Mouse (Mus musculus) heart, embryonic 14.5 days (tissue): ENCODE results near the gene Plpp3. TPM values are rescaled to one million over a fixed set of nuclear protein-coding genes. Genes with fewer than 3 reads are reported as not detected.

Source experiments
- ATAC-seq: fragments of 200-750 bp; cut with Nextera tagmentation; 2 replicates; pipeline ENCODE4 v1.8.0; 2017; ENCODE audit warnings: low read depth, moderate TSS enrichment; ENCODE audit not compliant: insufficient number of reproducible peaks, insufficient read depth, low FRiP score
- H3K27ac ChIP-seq, 2 experiments: fragments of 200-500 bp in 1 of 2; fragments of 300-500 bp in 1 of 2; sonication (generic) in 1 of 2; replicated peaks in 1 of 2; 2 replicates each; pipeline ENCODE4 v1.5.1; 2012 to 2014; ENCODE audit warnings: low read depth in 2 of 2, low read length in 2 of 2, control low read depth in 1 of 2, mild to moderate bottlenecking in 1 of 2, mixed read lengths in 1 of 2; ENCODE audit not compliant: control insufficient read depth in 1 of 2, insufficient read depth in 1 of 2
- H3K27me3 ChIP-seq: fragments of 300-500 bp; sonication (generic); 2 replicates; pipeline ENCODE4 v1.6.1; 2014; ENCODE audit warnings: mild to moderate bottlenecking, low read length, control low read depth; ENCODE audit not compliant: control insufficient read depth, insufficient read depth
- H3K36me3 ChIP-seq: fragments of 300-500 bp; sonication (generic); 2 replicates; pipeline ENCODE4 v1.6.1; 2014; ENCODE audit warnings: mild to moderate bottlenecking, control low read depth, low read length, mixed read lengths; ENCODE audit not compliant: control insufficient read depth, insufficient read depth
- H3K4me1 ChIP-seq, 2 experiments: fragments of 200-500 bp in 1 of 2; fragments of 300-500 bp in 1 of 2; sonication (generic) in 1 of 2; 2 replicates each; pipeline ENCODE4 v1.6.1; 2012 to 2014; ENCODE audit warnings: low read length in 2 of 2, control low read depth in 1 of 2, mixed read lengths in 1 of 2; ENCODE audit not compliant: control insufficient read depth in 2 of 2, insufficient read depth in 2 of 2
- H3K4me2 ChIP-seq: fragments of 300-500 bp; sonication (generic); 2 replicates; pipeline ENCODE4 v1.6.1; 2014; ENCODE audit warnings: mild to moderate bottlenecking, low read length
- H3K4me3 ChIP-seq, 2 experiments: fragments of 200-500 bp in 1 of 2; fragments of 300-500 bp in 1 of 2; sonication (generic) in 1 of 2; 2 replicates each; pipeline ENCODE4 v1.5.1; 2012 to 2014; ENCODE audit warnings: low read length in 2 of 2, mild to moderate bottlenecking in 2 of 2, control low read depth in 1 of 2, low read depth in 1 of 2, moderate library complexity in 1 of 2; ENCODE audit not compliant: control insufficient read depth in 1 of 2, insufficient read depth in 1 of 2
- H3K9ac ChIP-seq: fragments of 300-500 bp; sonication (generic); 2 replicates; pipeline ENCODE4 v1.6.1; 2014; ENCODE audit warnings: mild to moderate bottlenecking, low read length
- H3K9me3 ChIP-seq: fragments of 300-500 bp; sonication (generic); 2 replicates; pipeline ENCODE4 v1.6.1; 2016; ENCODE audit warnings: low read length, control low read depth; ENCODE audit not compliant: control insufficient read depth
- WGBS: fragments of 180-500 bp; shearing (Covaris S2); extraction: QIAGEN DNeasy Blood & Tissue Kit; methylation state at CpG from one replicate; pipeline ENCODE4 v1.1.7; 2014; 5-methylcytosine and 5-hydroxymethylcytosine counted together
- polyA plus RNA-seq: library from polyadenylated mRNA; unstranded; fragments of >200 nt; fragmentation: Nextera tagmentation; extraction: Ambion mirVana; gene quantifications from 2 replicates; pipeline ENCODE4 v1.2.1, GENCODE M21; 2014

Gene Plpp3
- polyA plus RNA-seq, 1 experiment from 2014 or later: 32.8 TPM

DNA sequence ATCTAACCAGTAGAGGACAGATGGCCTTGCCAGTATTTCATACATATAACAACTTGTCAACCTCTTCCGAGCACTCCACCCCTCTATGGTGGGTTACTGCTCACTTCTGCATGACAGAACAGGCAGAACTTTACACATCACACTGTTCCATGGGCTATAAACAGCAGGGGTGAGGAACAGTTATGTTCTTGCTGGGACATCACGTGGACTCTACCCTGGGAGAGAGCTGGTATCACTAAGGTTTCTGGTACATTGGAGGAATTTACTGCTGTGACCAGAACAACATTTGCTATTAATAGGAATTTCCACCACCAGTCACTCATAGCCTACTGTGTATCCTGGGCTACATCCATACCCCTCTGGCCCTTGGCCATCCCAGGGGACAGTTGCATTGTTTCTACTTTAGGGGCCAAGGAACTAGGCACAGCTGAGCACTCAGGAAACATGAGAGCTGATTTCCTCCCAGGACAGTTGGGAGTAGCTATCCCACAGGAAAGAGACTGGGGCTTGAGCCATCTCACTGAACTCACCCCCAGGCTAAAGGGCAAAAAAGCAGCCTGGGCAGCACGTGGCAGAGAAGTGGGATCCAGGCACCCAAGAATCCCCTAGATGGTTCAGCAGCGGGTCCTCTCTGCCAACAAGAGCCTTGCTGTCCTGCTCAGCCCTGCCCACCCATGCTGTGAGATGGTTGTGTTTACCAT, 23.6 kb upstream of the Plpp3 start:
- peaks cover 0 to 7% of the 10 kb centered on the region in 2 experiments; a peak in 2 of 4 replicates for H3K4me1 ChIP-seq
- no peak overlapping the region for H3K4me2 ChIP-seq
- H3K4me3 ChIP-seq: no peak overlapping the region
- 65% methylated on average over 4 of the region's 4 CpGs for WGBS
- H3K27ac ChIP-seq: 0 out of 4 replicates have a peak overlapping the region, but pooled peaks of 1 of the 2 experiments have one; percentile 7
- no peak overlapping the region for H3K9ac ChIP-seq
- H3K27me3 ChIP-seq: no peaks in the 10 kb centered on the region
- no peaks in the 10 kb centered on the region for H3K9me3 ChIP-seq
- no peaks in the 10 kb centered on the region for H3K36me3 ChIP-seq
- 0 out of 2 replicates have a peak, but pooled peaks have one; percentile 54 for ATAC-seq

DNA sequence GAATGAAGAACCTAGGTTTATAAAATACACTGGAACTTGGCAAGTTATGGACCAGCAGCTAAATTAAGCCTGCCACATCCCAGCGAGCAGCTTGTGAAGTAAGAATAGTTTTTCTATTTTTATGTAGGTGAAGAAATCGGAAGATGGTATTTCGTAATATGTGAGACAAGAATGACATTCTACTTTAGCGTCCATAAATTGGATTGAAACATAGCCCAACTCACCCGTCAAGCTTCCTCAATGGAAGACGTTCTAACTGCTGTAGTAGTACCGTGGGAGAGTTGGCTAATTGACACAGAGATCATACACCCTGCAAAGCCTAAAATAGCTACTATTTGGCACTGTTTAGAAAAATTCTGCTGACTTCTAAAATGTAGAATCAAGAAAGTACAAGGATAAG, 7.7 kb upstream of the Plpp3 start:
- H3K4me3 ChIP-seq: no peak overlapping the region
- no peak overlapping the region for H3K9ac ChIP-seq
- ATAC-seq: no peak
- no peak overlapping the region for H3K27ac ChIP-seq
- H3K27me3 ChIP-seq: no peaks in the 10 kb centered on the region; the same call in 1 of the 2 replicates
- peaks cover 6% of the 10 kb centered on the region; the same call in 1 of the 2 replicates for H3K9me3 ChIP-seq
- H3K4me1 ChIP-seq: no peaks in the 10 kb centered on the region
- H3K4me2 ChIP-seq: no peak overlapping the region
- H3K36me3 ChIP-seq: no peaks in the 10 kb centered on the region
- WGBS: 83% methylated on average over 7 of the region's 7 CpGs

DNA sequence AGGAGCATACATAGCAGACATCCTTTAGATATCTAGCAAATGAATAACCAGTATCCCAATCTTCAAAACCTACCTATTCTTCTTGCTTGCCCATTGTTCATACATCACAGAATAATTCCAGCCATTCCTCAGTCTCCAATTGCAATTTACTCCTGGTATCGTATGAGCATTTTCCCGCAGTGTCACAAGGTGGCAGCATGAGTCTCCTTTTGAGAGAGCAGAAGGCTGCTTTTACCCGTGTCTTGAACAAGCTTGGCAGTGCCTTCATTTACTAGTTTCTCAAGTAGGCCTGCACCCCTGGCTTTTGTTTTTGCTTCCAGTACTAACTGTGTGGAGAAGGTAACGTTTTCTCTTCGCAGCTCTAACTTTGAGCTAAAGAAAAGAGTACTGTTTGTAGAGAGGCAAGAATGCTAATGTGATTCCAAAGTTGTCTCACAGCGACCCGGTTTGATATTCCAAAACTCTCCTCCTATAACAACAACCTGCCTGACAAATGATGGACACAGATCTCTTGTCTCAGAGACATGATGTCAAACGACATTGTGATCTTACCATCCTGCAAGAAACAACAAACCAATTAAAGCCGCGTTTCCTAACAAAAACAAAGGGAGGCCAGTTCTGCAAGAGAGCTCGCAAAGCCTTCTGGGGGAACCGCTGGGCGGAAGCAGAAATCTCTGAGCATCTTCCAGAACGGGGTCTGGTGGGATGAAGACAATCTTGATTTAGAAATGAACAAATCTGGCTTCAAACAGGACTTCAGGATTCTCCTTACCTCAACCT, 5.0 kb upstream of the Plpp3 start:
- Histone ChIP-seq H3K9ac (no peak overlapping the region), H3K27me3 (no peaks in the 10 kb centered on the region; the same call in 1 of the 2 replicates), H3K4me3 (no peak overlapping the region), H3K4me2 (no peak overlapping the region), H3K27ac (no peak overlapping the region), H3K9me3 (no peaks in the 10 kb centered on the region), H3K4me1 (no peaks in the 10 kb centered on the region), H3K36me3 (no peaks in the 10 kb centered on the region)
- WGBS: 42% methylated on average over 14 of the region's 14 CpGs
- ATAC-seq: no peak

DNA sequence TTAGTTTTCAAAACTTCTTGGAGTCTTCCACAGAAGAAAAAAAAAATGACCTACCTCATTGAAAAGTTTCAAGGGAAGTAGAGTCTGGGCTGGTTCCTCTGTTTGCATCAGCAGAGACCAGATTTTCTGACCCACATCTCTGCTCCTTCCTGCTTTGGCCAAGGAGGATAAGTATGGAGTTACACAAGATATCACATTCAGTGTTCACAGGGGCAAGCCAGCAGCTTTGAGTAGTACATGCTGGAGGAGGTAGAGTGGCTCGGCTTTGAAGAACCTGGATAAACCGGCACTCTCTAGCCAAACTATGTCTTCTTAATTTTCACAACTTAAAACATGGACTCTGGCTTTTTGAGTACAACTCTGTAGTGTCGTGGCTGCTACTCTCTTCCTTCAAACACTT, 3.9 kb upstream of the Plpp3 start:
- WGBS: 68% methylated on average over 3 of the region's 3 CpGs
- no peak overlapping the region for H3K4me2 ChIP-seq
- no peak overlapping the region for H3K4me3 ChIP-seq
- H3K27me3 ChIP-seq: no peaks in the 10 kb centered on the region; the same call in 1 of the 2 replicates
- H3K9me3 ChIP-seq: no peaks in the 10 kb centered on the region
- H3K27ac ChIP-seq: no peak overlapping the region
- no peak overlapping the region for H3K9ac ChIP-seq
- no peaks in the 10 kb centered on the region for H3K4me1 ChIP-seq
- no peaks in the 10 kb centered on the region for H3K36me3 ChIP-seq
- ATAC-seq: no peak

DNA sequence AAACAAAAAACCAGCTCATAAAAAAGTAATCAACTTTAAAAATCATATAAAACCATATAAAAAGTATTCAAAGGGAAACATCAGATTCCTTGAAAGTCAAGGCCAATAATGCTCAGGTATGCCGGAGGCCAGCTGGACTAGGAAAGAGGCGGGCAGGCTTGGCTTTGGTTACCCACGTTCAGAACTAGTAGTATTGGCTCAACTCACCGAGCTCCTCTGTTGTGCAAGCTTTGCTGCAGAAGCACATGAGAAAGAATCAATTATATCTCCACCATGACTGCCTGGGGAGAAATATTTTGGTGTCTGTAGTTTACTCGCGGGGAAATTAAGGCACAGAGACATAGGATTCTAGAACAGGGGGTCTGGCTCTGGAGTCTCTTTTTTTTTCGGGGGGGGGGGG, 866 bp upstream of the Plpp3 start:
- WGBS: 75% methylated on average over 7 of the region's 7 CpGs
- no peak for ATAC-seq
- H3K4me2 ChIP-seq: no peak overlapping the region
- H3K9me3 ChIP-seq: no peaks in the 10 kb centered on the region
- no peak overlapping the region for H3K4me3 ChIP-seq
- H3K9ac ChIP-seq: no peak overlapping the region
- no peak overlapping the region for H3K27ac ChIP-seq
- H3K27me3 ChIP-seq: no peaks in the 10 kb centered on the region; the same call in 1 of the 2 replicates
- peaks cover 2 to 11% of the 10 kb centered on the region in 2 experiments; a peak in 2 of 4 replicates for H3K4me1 ChIP-seq
- H3K36me3 ChIP-seq: peaks cover 2% of the 10 kb centered on the region; the same call in 1 of the 2 replicates

DNA sequence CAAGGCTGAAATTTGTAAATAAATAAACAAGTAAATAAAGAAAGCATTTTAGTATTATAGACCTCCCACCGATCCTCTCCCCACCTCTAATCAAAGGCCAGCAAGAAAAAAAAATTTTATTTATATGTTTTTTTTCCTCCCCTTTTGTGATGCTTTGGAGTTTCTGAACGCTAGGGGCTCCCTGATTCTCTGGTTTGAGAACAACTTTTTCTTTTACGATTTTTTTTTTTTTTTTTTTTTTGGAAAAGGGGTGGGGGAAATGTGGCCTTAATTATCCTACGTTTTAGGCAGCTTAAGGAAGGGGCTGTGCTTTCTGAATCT, 232 bp upstream of the Plpp3 start:
- peak overlapping the region; percentile 78 for H3K4me2 ChIP-seq
- no peaks in the 10 kb centered on the region; the same call in 1 of the 2 replicates for H3K27me3 ChIP-seq
- H3K9ac ChIP-seq: peak overlapping the region; percentile 92
- H3K4me3 ChIP-seq: peak overlapping the region; percentile 79 to 94
- 2% methylated on average over 4 of the region's 4 CpGs for WGBS
- no peak for ATAC-seq
- H3K9me3 ChIP-seq: no peaks in the 10 kb centered on the region
- peaks cover 7% of the 10 kb centered on the region; the same call in 1 of the 2 replicates for H3K36me3 ChIP-seq
- peak overlapping the region; percentile 84 to 85 for H3K27ac ChIP-seq
- peaks cover 2 to 11% of the 10 kb centered on the region in 2 experiments; a peak in 2 of 4 replicates for H3K4me1 ChIP-seq

DNA sequence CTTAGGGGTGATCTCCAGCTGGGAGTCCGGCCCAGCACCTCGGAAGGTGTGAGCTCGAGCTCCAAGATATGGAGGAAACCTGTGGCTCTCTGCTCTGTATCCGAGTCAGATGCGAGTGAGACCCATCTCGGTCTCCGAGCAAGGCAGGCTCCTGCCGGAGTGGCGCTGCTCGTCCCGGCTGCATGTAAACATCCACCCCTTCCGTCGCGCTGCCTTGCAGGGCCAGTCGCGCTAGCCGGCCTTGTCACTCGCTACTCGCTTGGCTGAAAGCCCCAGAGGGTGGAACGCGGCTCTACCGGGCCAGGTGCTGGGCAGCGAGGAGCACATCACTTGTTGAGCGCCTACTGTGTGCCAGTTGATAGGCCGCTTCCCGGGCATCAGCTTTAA, 1.0 kb downstream of the Plpp3 start:
- Histone ChIP-seq H3K27me3 (no peaks in the 10 kb centered on the region; the same call in 1 of the 2 replicates), H3K4me2 (peak overlapping the region; percentile 78), H3K36me3 (peaks cover 7% of the 10 kb centered on the region; the same call in 1 of the 2 replicates), H3K27ac (peak overlapping the region; percentile 53 to 85), H3K9me3 (no peaks in the 10 kb centered on the region), H3K9ac (peak overlapping the region; percentile 92), H3K4me3 (peak overlapping the region; percentile 79 to 94), H3K4me1 (peaks cover 2 to 11% of the 10 kb centered on the region in 2 experiments; a peak in 2 of 4 replicates)
- ATAC-seq: peak; percentile 32; the same call in 1 of the 2 replicates
- WGBS: under 1% methylated on average over 26 of the region's 26 CpGs
